In genomic region chr7:30604424-30604823, GRCm38 (mm10) we compare ENCODE assay signal across 27 mouse cellular contexts. TPM values are rescaled to one million over a fixed set of nuclear protein-coding genes. Genes with fewer than 3 reads are reported as not detected.
A peak's percentile ranks its signal among the peaks of the same experiment; 100 is the strongest.
DNase-seq lines count a peak whose midpoint lies in the region; ATAC-seq and TF ChIP-seq lines count a peak whose summit lies in the region.
"Had no signal": no experiment of that assay in that cellular context is flagged by ENCODE, and none has a peak within 500 bp of the region (broad histone marks: within the 10 kb centered on the region; RNA-seq: fewer than 3 reads in every experiment).

No protein-coding gene starts in this region.

- no peak for TF ChIP-seq CTCF in CH12.LX (conservative IDR thresholded peaks at IDR 0.05 in 1 of 2, IDR thresholded peaks at IDR 0.05 in 1 of 2; ENCODE audit: low read depth in 2 of 2, low read length in 2 of 2)

- no peak for TF ChIP-seq RAD21 in CH12.LX (IDR thresholded peaks at IDR 0.05; ENCODE audit: low read depth, low read length)

- no peak overlapping the region for H3K27ac ChIP-seq in kidney, embryonic 16.5 days (ENCODE audit: low read length)
- peak overlapping the region; percentile 64 for H3K27ac ChIP-seq in CH12.LX (ENCODE audit: insufficient read depth, low read depth)
- H3K27ac ChIP-seq in embryonic facial prominence, embryonic 13.5 days: no peak overlapping the region
- no peak overlapping the region for H3K27ac ChIP-seq in forebrain, embryonic 10.5 days
- H3K27ac ChIP-seq: embryonic facial prominence, embryonic 12.5 days; gastrocnemius, adult 2 months; heart, adult 2 months; heart, embryonic 15.5 days; hindbrain, embryonic 15.5 days had no signal

- dilution Hi-C loops in CH12.LX (cut with MboI; ENCODE audit: extremely low pct_ligation_motif_present, extremely low pct_unique_long_range_greater_than_20kb, low sequenced_read_pairs): no loop called here

- WGBS in kidney, embryonic 16.5 days: 38% methylated on average over 8 of the region's 8 CpGs
- 34% methylated on average over 8 of the region's 8 CpGs for WGBS in embryonic facial prominence, embryonic 13.5 days
- 62% methylated on average over 8 of the region's 8 CpGs for WGBS in forebrain, embryonic 10.5 days

- no peak overlapping the region for H3K4me3 ChIP-seq in kidney, embryonic 16.5 days (ENCODE audit: low read length)
- H3K4me3 ChIP-seq in CH12.LX (replicated peaks in 1 of 3; ENCODE audit: low read depth in 2 of 3, low read length in 2 of 3, poor library complexity in 1 of 3): peak overlapping the region in 2 of 3 experiments; percentile 23 to 60
- no peak overlapping the region for H3K4me3 ChIP-seq in embryonic facial prominence, embryonic 13.5 days
- no peak overlapping the region for H3K4me3 ChIP-seq in forebrain, embryonic 10.5 days
- H3K4me3 ChIP-seq: embryonic facial prominence, embryonic 12.5 days; gastrocnemius, adult 2 months; heart, adult 2 months; heart, embryonic 15.5 days; hindbrain, embryonic 15.5 days had no signal

- peaks cover 3% of the 10 kb centered on the region for H3K79me2 ChIP-seq in CH12.LX (replicated peaks; ENCODE audit: control insufficient read depth, extremely low read depth, insufficient read depth, poor library complexity, severe bottlenecking)

- peak overlapping the region; percentile 25; the same call in 1 of the 2 replicates for H3K9ac ChIP-seq in kidney, embryonic 16.5 days (replicated peaks; ENCODE audit: low read length)
- H3K9ac ChIP-seq in CH12.LX (ENCODE audit: insufficient read depth, low read depth): peak overlapping the region; percentile 51
- H3K9ac ChIP-seq in embryonic facial prominence, embryonic 13.5 days: 0 out of 2 replicates have a peak overlapping the region, but pooled peaks have one; percentile 36
- H3K9ac ChIP-seq: embryonic facial prominence, embryonic 12.5 days; heart, embryonic 15.5 days; hindbrain, embryonic 15.5 days had no signal

- peaks cover 23% of the 10 kb centered on the region for H3K4me1 ChIP-seq in kidney, embryonic 16.5 days (ENCODE audit: insufficient read depth, low read length)
- H3K4me1 ChIP-seq in CH12.LX (ENCODE audit: control insufficient read depth in 1 of 2, insufficient read depth in 2 of 2): peaks cover 23 to 29% of the 10 kb centered on the region in 2 experiments
- H3K4me1 ChIP-seq in embryonic facial prominence, embryonic 13.5 days: no peaks in the 10 kb centered on the region
- H3K4me1 ChIP-seq in forebrain, embryonic 10.5 days: peaks cover 23% of the 10 kb centered on the region
- H3K4me1 ChIP-seq: embryonic facial prominence, embryonic 12.5 days had no signal

- DNase-seq in kidney, postnatal 36 days: no peak
- no peak for DNase-seq in CH12.LX (ENCODE audit: extremely low read depth)
- DNase-seq in ES-CJ7 (ENCODE audit: low read depth, low spot score): peak; percentile 48
- no peak for DNase-seq in forebrain, embryonic 10.5 days (ENCODE audit: extremely low spot score, low spot score)
- DNase-seq in right cerebral cortex, postnatal 10 days (ENCODE audit: low spot score in 2 of 2): no peak
- DNase-seq: adrenal gland, adult 2 months; cerebellum, adult 11 months; cerebellum, adult 8-10 months; cerebellum, postnatal 14 days; embryo, embryonic 11 days; gastrocnemius, adult 2 months; heart, adult 2 months; heart, postnatal 14 days had no signal

- no peak for ATAC-seq in kidney, embryonic 16.5 days (ENCODE audit: low FRiP score, low TSS enrichment)
- ATAC-seq in embryonic facial prominence, embryonic 13.5 days (ENCODE audit: insufficient number of reproducible peaks, insufficient read depth, low FRiP score, low TSS enrichment, low read depth): no peak
- ATAC-seq: forebrain, embryonic 14.5 days; intestine, embryonic 16.5 days had no signal

- in situ Hi-C loops in CH12.LX (cut with MboI; ENCODE audit: low pct_ligation_motif_present, low pct_unique_long_range_greater_than_20kb, low sequenced_read_pairs): no loop called here

- TF ChIP-seq EP300 in CH12.LX (IDR thresholded peaks at IDR 0.05; ENCODE audit: low read length): no peak

- TF ChIP-seq POLR2A in CH12.LX (IDR thresholded peaks at IDR 0.05; ENCODE audit: low read depth, low read length): peak; percentile 28; the same call in 1 of the 2 replicates

- no peaks in the 10 kb centered on the region for H3K27me3 ChIP-seq in kidney, embryonic 16.5 days (ENCODE audit: insufficient read depth, low read length)
- no peaks in the 10 kb centered on the region for H3K27me3 ChIP-seq in CH12.LX (replicated peaks)
- no peaks in the 10 kb centered on the region for H3K27me3 ChIP-seq in embryonic facial prominence, embryonic 13.5 days
- H3K27me3 ChIP-seq in forebrain, embryonic 10.5 days (ENCODE audit: poor library complexity, severe bottlenecking): no peaks in the 10 kb centered on the region
- H3K27me3 ChIP-seq: embryonic facial prominence, embryonic 12.5 days; heart, embryonic 15.5 days; hindbrain, embryonic 15.5 days had no signal

- H3K4me2 ChIP-seq in kidney, embryonic 16.5 days (replicated peaks; ENCODE audit: low read depth, low read length): no peak overlapping the region
- peak overlapping the region; percentile 52 for H3K4me2 ChIP-seq in CH12.LX (ENCODE audit: insufficient read depth, low read depth, poor library complexity, severe bottlenecking)
- H3K4me2 ChIP-seq in embryonic facial prominence, embryonic 13.5 days: no peak overlapping the region
- H3K4me2 ChIP-seq: embryonic facial prominence, embryonic 12.5 days; heart, embryonic 11.5 days; heart, embryonic 15.5 days; hindbrain, embryonic 15.5 days had no signal

- no peaks in the 10 kb centered on the region for H3K36me3 ChIP-seq in kidney, embryonic 16.5 days (ENCODE audit: insufficient read depth, low read length)
- H3K36me3 ChIP-seq in CH12.LX (replicated peaks in 1 of 2; ENCODE audit: control insufficient read depth in 1 of 2, insufficient read depth in 1 of 2, low read length in 1 of 2): peaks cover 0 to 27% of the 10 kb centered on the region in 2 experiments
- H3K36me3 ChIP-seq in embryonic facial prominence, embryonic 13.5 days: no peaks in the 10 kb centered on the region
- no peaks in the 10 kb centered on the region for H3K36me3 ChIP-seq in forebrain, embryonic 10.5 days (replicated peaks)
- H3K36me3 ChIP-seq: embryonic facial prominence, embryonic 12.5 days; heart, embryonic 15.5 days; hindbrain, embryonic 15.5 days had no signal

- H3K9me3 ChIP-seq in kidney, embryonic 16.5 days (ENCODE audit: low read length): no peaks in the 10 kb centered on the region
- peaks cover 3% of the 10 kb centered on the region for H3K9me3 ChIP-seq in CH12.LX (replicated peaks; ENCODE audit: low read length)
- no peaks in the 10 kb centered on the region for H3K9me3 ChIP-seq in embryonic facial prominence, embryonic 13.5 days
- H3K9me3 ChIP-seq in forebrain, embryonic 10.5 days: no peaks in the 10 kb centered on the region
- H3K9me3 ChIP-seq: embryonic facial prominence, embryonic 12.5 days; heart, embryonic 15.5 days; hindbrain, embryonic 15.5 days had no signal

TF ChIP-seq in CH12.LX, 34 proteins besides CTCF, POLR2A, EP300 and RAD21 (continues in another document):
- TF ChIP-seq ZKSCAN1 (IDR thresholded peaks at IDR 0.05; ENCODE audit: borderline replicate concordance, low read depth, low read length): no peak
- peak; percentile 35 for TF ChIP-seq SIN3A (IDR thresholded peaks at IDR 0.05; ENCODE audit: low read length)
- no peak for TF ChIP-seq MAX (IDR thresholded peaks at IDR 0.05; ENCODE audit: low read length)
- no peak for TF ChIP-seq MAFK (IDR thresholded peaks at IDR 0.05; ENCODE audit: insufficient replicate concordance, low read length)
- TF ChIP-seq POLR2AphosphoS2 (IDR thresholded peaks at IDR 0.05; ENCODE audit: low read depth, low read length): no peak
- TF ChIP-seq GABPA (IDR thresholded peaks at IDR 0.05; ENCODE audit: insufficient replicate concordance, low read depth, low read length): no peak

RNA-seq across cellular contexts. Expression of gene Zbtb32, which starts 5.7 kb away (rescaled TPM):
- 0.77 and 1.3 TPM in 2 replicates for polyA plus RNA-seq in kidney, embryonic 16.5 days (2015; fragmentation: Nextera tagmentation; extraction: Ambion mirVana)
- total RNA-seq in CH12.LX (2012; rRNA removed) (183 TPM in 2 replicates), CH12.LX (2014; rRNA removed) (156 and 173 TPM in 2 replicates)
- 171 and 178 TPM in 2 replicates for polyA plus RNA-seq in CH12.LX (2012; ENCODE audit: insufficient read length, low read depth)
- polyA plus RNA-seq in embryonic facial prominence, embryonic 13.5 days (2015; fragmentation: Nextera tagmentation; extraction: Ambion mirVana): 0.27 and 0.29 TPM in 2 replicates
- 0.09 and 0.20 TPM in 2 replicates for polyA plus RNA-seq in forebrain, embryonic 10.5 days (2016; fragmentation: Nextera tagmentation; extraction: Ambion mirVana)
- total RNA-seq: gastrocnemius, postnatal 4 days; heart, postnatal 14 days; hematopoietic stem cell, adult 5-6 weeks had no signal

RNA-seq across cellular contexts. Expression of gene Upk1a, which starts 8.2 kb away (rescaled TPM):
- polyA plus RNA-seq in kidney, embryonic 16.5 days (2015; fragmentation: Nextera tagmentation; extraction: Ambion mirVana): 7.9 and 13.0 TPM in 2 replicates
- total RNA-seq in CH12.LX (2012; rRNA removed): 6.5 and 10.9 TPM in 2 replicates
- total RNA-seq in CH12.LX (2014; rRNA removed): 0.47 and 0.49 TPM in 2 replicates
- 1.8 and 2.3 TPM in 2 replicates for polyA plus RNA-seq in CH12.LX (2012; ENCODE audit: insufficient read length, low read depth)
- polyA plus RNA-seq in embryonic facial prominence, embryonic 13.5 days (2015; fragmentation: Nextera tagmentation; extraction: Ambion mirVana): 0.28 and 0.55 TPM in 2 replicates
- polyA plus RNA-seq in forebrain, embryonic 10.5 days (2016; fragmentation: Nextera tagmentation; extraction: Ambion mirVana): 0.68 and 0.71 TPM in 2 replicates
- total RNA-seq: common myeloid progenitor, adult 5-6 weeks; hematopoietic stem cell, adult 5-6 weeks had no signal

RNA-seq across cellular contexts. Expression of gene Kmt2b, which starts 15.9 kb away (rescaled TPM):
- polyA plus RNA-seq in kidney, embryonic 16.5 days (2015; fragmentation: Nextera tagmentation; extraction: Ambion mirVana): 7.8 and 9.0 TPM in 2 replicates
- total RNA-seq in CH12.LX (2012; rRNA removed): 17.2 and 18.3 TPM in 2 replicates
- total RNA-seq in CH12.LX (2014; rRNA removed): 4.8 and 8.4 TPM in 2 replicates
- polyA plus RNA-seq in CH12.LX (2012; ENCODE audit: insufficient read length, low read depth): 31.0 and 32.8 TPM in 2 replicates
- 9.3 and 13.8 TPM in 2 replicates for polyA plus RNA-seq in embryonic facial prominence, embryonic 13.5 days (2015; fragmentation: Nextera tagmentation; extraction: Ambion mirVana)
- 10.1 and 10.4 TPM in 2 replicates for polyA plus RNA-seq in forebrain, embryonic 10.5 days (2016; fragmentation: Nextera tagmentation; extraction: Ambion mirVana)

RNA-seq across cellular contexts. Expression of gene Cox6b1, which starts 21.5 kb away (rescaled TPM):
- polyA plus RNA-seq in kidney, embryonic 16.5 days (2015; fragmentation: Nextera tagmentation; extraction: Ambion mirVana): 1,049 TPM in 2 replicates
- 432 and 456 TPM in 2 replicates for total RNA-seq in CH12.LX (2012; rRNA removed)
- total RNA-seq in CH12.LX (2014; rRNA removed): 776 and 802 TPM in 2 replicates
- polyA plus RNA-seq in CH12.LX (2012; ENCODE audit: insufficient read length, low read depth): 581 and 625 TPM in 2 replicates
- 818 and 841 TPM in 2 replicates for polyA plus RNA-seq in embryonic facial prominence, embryonic 13.5 days (2015; fragmentation: Nextera tagmentation; extraction: Ambion mirVana)
- 762 and 774 TPM in 2 replicates for polyA plus RNA-seq in forebrain, embryonic 10.5 days (2016; fragmentation: Nextera tagmentation; extraction: Ambion mirVana)

RNA-seq across cellular contexts. Expression of gene Etv2, which starts 31.2 kb away (rescaled TPM):
- not detected in 2 replicates for polyA plus RNA-seq in kidney, embryonic 16.5 days (2015; fragmentation: Nextera tagmentation; extraction: Ambion mirVana)
- total RNA-seq in CH12.LX (2012; rRNA removed) (not detected in 2 replicates), CH12.LX (2014; rRNA removed) (not detected in 2 replicates)
- polyA plus RNA-seq in CH12.LX (2012; ENCODE audit: insufficient read length, low read depth): not detected in 2 replicates
- polyA plus RNA-seq in embryonic facial prominence, embryonic 13.5 days (2015; fragmentation: Nextera tagmentation; extraction: Ambion mirVana): not detected in 2 replicates
- polyA plus RNA-seq in forebrain, embryonic 10.5 days (2016; fragmentation: Nextera tagmentation; extraction: Ambion mirVana): 0.30 TPM in 1 of 2 replicates, not detected in the other
- total RNA-seq: adrenal gland, adult 2 months; adrenal gland, postnatal 4 days; common myeloid progenitor, adult 5-6 weeks; gastrocnemius, adult 2 months; gastrocnemius, postnatal 4 days; heart, adult 2 months; heart, postnatal 14 days; hematopoietic stem cell, adult 5-6 weeks had no signal
- polyA plus RNA-seq: adrenal gland, adult 2 months; brain, embryonic 14.5 days; C2C12; embryonic facial prominence, embryonic 12.5 days; forebrain, embryonic 14.5 days; heart, adult 2 months; heart, embryonic 15.5 days; hindbrain, embryonic 15.5 days; intestine, embryonic 16.5 days had no signal

Comparison
In these comparisons a context has a peak if more than half of its experiments do, and no peak if none do; other contexts are left out.
1. H3K4me3 ChIP-seq: peak in CH12.LX (2 of 3); none in kidney, embryonic 16.5 days (single experiment), embryonic facial prominence, embryonic 13.5 days (single experiment) and forebrain, embryonic 10.5 days (single experiment).
2. RNA of gene Zbtb32, which starts 5.7 kb away (polyA plus RNA-seq): 171 to 178 TPM in CH12.LX; 0.77 to 1.3 TPM in kidney, embryonic 16.5 days, 0.27 to 0.29 TPM in embryonic facial prominence, embryonic 13.5 days and 0.09 to 0.20 TPM in forebrain, embryonic 10.5 days; every median in the first group is over 10 times any median in the second.
3. Peak in every context shown above with its lines, with median percentiles within 50 percentile points of each other: H3K9ac ChIP-seq.